Mouse (Mus musculus) liver, embryonic 14.5 days (tissue): Measurements from ENCODE around the gene Exoc3l4.

ENCODE experiments used
- CTCF ChIP-seq: IDR thresholded peaks from 2 replicates; pipeline ENCODE4 v1.5.1; 2016; ENCODE audit warnings: antibody characterized with exemption, low read depth, control low read depth
- EP300 ChIP-seq: IDR thresholded peaks from 2 replicates; pipeline ENCODE4 v1.6.1; 2016; ENCODE audit warnings: antibody characterized with exemption, low read depth

DNA sequence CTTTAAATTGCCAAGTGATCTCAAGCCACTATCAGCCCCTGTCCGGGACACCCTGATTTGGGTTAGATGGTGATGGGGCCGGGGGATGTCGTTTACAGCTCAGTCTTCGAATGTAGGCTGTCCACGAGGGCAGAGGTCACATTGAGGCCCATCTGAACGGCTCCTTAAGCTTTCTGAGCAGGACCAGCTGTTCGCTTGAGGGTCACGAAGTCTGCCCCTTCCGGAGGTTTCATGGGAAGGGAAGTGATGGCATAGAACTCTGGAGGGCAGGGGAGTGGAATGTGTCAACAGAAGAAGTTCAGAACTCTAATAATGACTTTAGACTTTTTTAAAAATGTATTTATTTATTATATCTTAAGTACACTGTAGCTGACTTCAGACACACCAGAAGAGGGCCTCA is 7.7 kb downstream of the Exoc3l4 start:
- no peak for TF ChIP-seq CTCF
- no peak for TF ChIP-seq EP300
